Mouse (Mus musculus): ENCODE results near the gene Prickle2. TPM values are rescaled to one million over a fixed set of nuclear protein-coding genes. Genes with fewer than 3 reads are reported as not detected.

Gene Prickle2
- polyA plus RNA-seq, 1 experiment from 2014 or later, result 0.35 TPM

- ATAC-seq (ENCODE audit: low read depth), result no peak
- WGBS (ENCODE audit: insufficient replicate concordance), result 58% methylated on average over 8 of the region's 8 CpGs
- H3K9me3 ChIP-seq (replicated peaks; ENCODE audit: control insufficient read depth, low read length), result no peaks in the 10 kb centered on the region
- H3K36me3 ChIP-seq (ENCODE audit: control insufficient read depth, insufficient read depth), result no peaks in the 10 kb centered on the region
- no peak overlapping the region for H3K27ac ChIP-seq (ENCODE audit: low read length)
- H3K9ac ChIP-seq (ENCODE audit: low read depth, low read length), result no peak overlapping the region
- H3K4me2 ChIP-seq (ENCODE audit: low read depth, low read length), result no peak overlapping the region
- no peaks in the 10 kb centered on the region for H3K4me1 ChIP-seq (ENCODE audit: control insufficient read depth, low read depth, low read length)
- H3K4me3 ChIP-seq (ENCODE audit: low read depth, low read length), result no peak overlapping the region
- no peaks in the 10 kb centered on the region for H3K27me3 ChIP-seq (ENCODE audit: control insufficient read depth, insufficient read depth, low read depth, low read length)
These were observed 156.7 kb downstream of the Prickle2 start for GRCm38 (mm10) chr6:92549246-92549645.

- Histone ChIP-seq H3K4me1 (ENCODE audit: control insufficient read depth, low read depth, low read length) (no peaks in the 10 kb centered on the region), H3K9ac (ENCODE audit: low read depth, low read length) (no peak overlapping the region), H3K4me2 (ENCODE audit: low read depth, low read length) (no peak overlapping the region), H3K27me3 (ENCODE audit: control insufficient read depth, insufficient read depth, low read depth, low read length) (no peaks in the 10 kb centered on the region), H3K9me3 (replicated peaks; ENCODE audit: control insufficient read depth, low read length) (no peaks in the 10 kb centered on the region), H3K4me3 (ENCODE audit: low read depth, low read length) (no peak overlapping the region), H3K27ac (ENCODE audit: low read length) (no peak overlapping the region), H3K36me3 (ENCODE audit: control insufficient read depth, insufficient read depth) (no peaks in the 10 kb centered on the region)
- 52% methylated on average over 2 of the region's 2 CpGs for WGBS (ENCODE audit: insufficient replicate concordance)
- ATAC-seq (ENCODE audit: low read depth), result no peak
These were observed 160.8 kb downstream of the Prickle2 start for GRCm38 (mm10) chr6:92545204-92545603.

GRCm38 (mm10) chr6:92543825-92544224 lies 162.1 kb downstream of the Prickle2 start:
- no peaks in the 10 kb centered on the region for H3K36me3 ChIP-seq (ENCODE audit: control insufficient read depth, insufficient read depth)
- no peak overlapping the region for H3K9ac ChIP-seq (ENCODE audit: low read depth, low read length)
- no peak for ATAC-seq (ENCODE audit: low read depth)
- no peaks in the 10 kb centered on the region for H3K27me3 ChIP-seq (ENCODE audit: control insufficient read depth, insufficient read depth, low read depth, low read length)
- H3K4me3 ChIP-seq (ENCODE audit: low read depth, low read length), result no peak overlapping the region
- WGBS (ENCODE audit: insufficient replicate concordance), result 47% methylated on average over 4 of the region's 4 CpGs
- H3K4me2 ChIP-seq (ENCODE audit: low read depth, low read length), result no peak overlapping the region
- no peak overlapping the region for H3K27ac ChIP-seq (ENCODE audit: low read length)
- no peaks in the 10 kb centered on the region for H3K9me3 ChIP-seq (replicated peaks; ENCODE audit: control insufficient read depth, low read length)
- H3K4me1 ChIP-seq (ENCODE audit: control insufficient read depth, low read depth, low read length), result no peaks in the 10 kb centered on the region

GRCm38 (mm10) chr6:92542402-92543101 lies 163.4 kb downstream of the Prickle2 start:
- no peak for ATAC-seq (ENCODE audit: low read depth)
- H3K4me2 ChIP-seq (ENCODE audit: low read depth, low read length), result no peak overlapping the region
- no peak overlapping the region for H3K9ac ChIP-seq (ENCODE audit: low read depth, low read length)
- no peak overlapping the region for H3K27ac ChIP-seq (ENCODE audit: low read length)
- no peak overlapping the region for H3K4me3 ChIP-seq (ENCODE audit: low read depth, low read length)
- H3K27me3 ChIP-seq (ENCODE audit: control insufficient read depth, insufficient read depth, low read depth, low read length), result no peaks in the 10 kb centered on the region
- WGBS (ENCODE audit: insufficient replicate concordance), result 46% methylated on average over 5 of the region's 5 CpGs
- H3K36me3 ChIP-seq (ENCODE audit: control insufficient read depth, insufficient read depth), result no peaks in the 10 kb centered on the region
- H3K4me1 ChIP-seq (ENCODE audit: control insufficient read depth, low read depth, low read length), result no peaks in the 10 kb centered on the region
- no peaks in the 10 kb centered on the region for H3K9me3 ChIP-seq (replicated peaks; ENCODE audit: control insufficient read depth, low read length)

- no peak overlapping the region for H3K4me3 ChIP-seq (ENCODE audit: low read depth, low read length)
- 8% methylated on average over 11 of the region's 11 CpGs for WGBS (ENCODE audit: insufficient replicate concordance)
- H3K4me1 ChIP-seq (ENCODE audit: control insufficient read depth, low read depth, low read length), result no peaks in the 10 kb centered on the region
- no peak overlapping the region for H3K4me2 ChIP-seq (ENCODE audit: low read depth, low read length)
- no peaks in the 10 kb centered on the region for H3K27me3 ChIP-seq (ENCODE audit: control insufficient read depth, insufficient read depth, low read depth, low read length)
- H3K36me3 ChIP-seq (ENCODE audit: control insufficient read depth, insufficient read depth), result no peaks in the 10 kb centered on the region
- H3K9ac ChIP-seq (ENCODE audit: low read depth, low read length), result no peak overlapping the region
- H3K9me3 ChIP-seq (replicated peaks; ENCODE audit: control insufficient read depth, low read length), result no peaks in the 10 kb centered on the region
- no peak overlapping the region for H3K27ac ChIP-seq (ENCODE audit: low read length)
- ATAC-seq (ENCODE audit: low read depth), result no peak
These were observed 171.5 kb downstream of the Prickle2 start for GRCm38 (mm10) chr6:92534226-92535031.

GRCm38 (mm10) chr6:92533306-92534063 lies 172.5 kb downstream of the Prickle2 start:
- Histone ChIP-seq H3K9me3 (replicated peaks; ENCODE audit: control insufficient read depth, low read length) (no peaks in the 10 kb centered on the region), H3K4me2 (ENCODE audit: low read depth, low read length) (no peak overlapping the region), H3K4me1 (ENCODE audit: control insufficient read depth, low read depth, low read length) (no peaks in the 10 kb centered on the region), H3K36me3 (ENCODE audit: control insufficient read depth, insufficient read depth) (no peaks in the 10 kb centered on the region), H3K4me3 (ENCODE audit: low read depth, low read length) (no peak overlapping the region), H3K27ac (ENCODE audit: low read length) (no peak overlapping the region), H3K9ac (ENCODE audit: low read depth, low read length) (no peak overlapping the region), H3K27me3 (ENCODE audit: control insufficient read depth, insufficient read depth, low read depth, low read length) (no peaks in the 10 kb centered on the region)
- ATAC-seq (ENCODE audit: low read depth), result no peak
- 46% methylated on average over 8 of the region's 8 CpGs for WGBS (ENCODE audit: insufficient replicate concordance)

DNA sequence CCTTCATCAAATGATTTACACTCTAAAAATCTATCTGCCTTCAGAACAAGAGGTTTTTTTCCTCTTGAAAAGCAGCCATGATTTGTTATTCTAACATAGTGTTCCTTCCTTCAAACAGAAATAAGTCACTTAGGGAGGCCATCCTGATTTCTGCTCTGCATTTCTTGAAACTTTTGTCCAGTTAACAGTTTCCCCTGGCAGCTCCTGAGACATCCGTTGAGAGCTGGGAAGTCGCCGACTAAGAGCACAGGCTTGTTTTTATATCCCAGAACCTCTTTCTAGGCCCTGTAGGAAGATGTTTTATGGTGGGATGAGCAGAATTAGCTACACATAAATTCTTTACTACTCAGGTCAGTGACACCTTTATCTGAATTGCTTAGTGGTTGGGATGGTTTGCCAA lies 173.1 kb downstream of the Prickle2 start:
- Histone ChIP-seq H3K4me1 (ENCODE audit: control insufficient read depth, low read depth, low read length) (no peaks in the 10 kb centered on the region), H3K4me2 (ENCODE audit: low read depth, low read length) (no peak overlapping the region), H3K36me3 (ENCODE audit: control insufficient read depth, insufficient read depth) (no peaks in the 10 kb centered on the region), H3K27ac (ENCODE audit: low read length) (no peak overlapping the region), H3K9me3 (replicated peaks; ENCODE audit: control insufficient read depth, low read length) (no peaks in the 10 kb centered on the region), H3K9ac (ENCODE audit: low read depth, low read length) (no peak overlapping the region), H3K27me3 (ENCODE audit: control insufficient read depth, insufficient read depth, low read depth, low read length) (no peaks in the 10 kb centered on the region), H3K4me3 (ENCODE audit: low read depth, low read length) (no peak overlapping the region)
- ATAC-seq (ENCODE audit: low read depth), result no peak
- WGBS (ENCODE audit: insufficient replicate concordance), result 32% methylated on average over 3 of the region's 3 CpGs

DNA sequence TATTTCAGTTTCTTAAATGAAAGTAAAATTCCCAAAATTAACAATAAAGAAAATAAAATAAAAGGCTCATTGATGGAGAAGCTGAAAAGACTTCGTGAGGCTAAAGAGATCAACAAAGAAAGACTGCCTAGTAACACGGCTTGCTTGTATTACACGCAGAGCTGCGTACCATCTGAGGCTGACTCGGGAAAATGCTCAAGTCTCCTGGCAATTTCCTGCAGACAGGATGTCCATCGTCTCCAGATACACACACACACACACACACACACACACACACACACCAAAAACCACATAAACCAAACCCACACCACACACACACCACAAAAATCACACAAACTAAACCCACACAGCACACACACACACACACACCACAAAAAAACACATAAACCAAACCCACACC lies 173.6 kb downstream of the Prickle2 start:
- Histone ChIP-seq H3K9me3 (replicated peaks; ENCODE audit: control insufficient read depth, low read length) (no peaks in the 10 kb centered on the region), H3K4me1 (ENCODE audit: control insufficient read depth, low read depth, low read length) (no peaks in the 10 kb centered on the region), H3K36me3 (ENCODE audit: control insufficient read depth, insufficient read depth) (no peaks in the 10 kb centered on the region), H3K9ac (ENCODE audit: low read depth, low read length) (no peak overlapping the region), H3K4me2 (ENCODE audit: low read depth, low read length) (no peak overlapping the region), H3K27me3 (ENCODE audit: control insufficient read depth, insufficient read depth, low read depth, low read length) (no peaks in the 10 kb centered on the region), H3K4me3 (ENCODE audit: low read depth, low read length) (no peak overlapping the region), H3K27ac (ENCODE audit: low read length) (no peak overlapping the region)
- ATAC-seq (ENCODE audit: low read depth), result no peak
- WGBS (ENCODE audit: insufficient replicate concordance), result 54% methylated on average over 6 of the region's 6 CpGs

GRCm38 (mm10) chr6:92526212-92526611 lies 179.7 kb downstream of the Prickle2 start:
- ATAC-seq (ENCODE audit: low read depth), result no peak
- Histone ChIP-seq H3K9ac (ENCODE audit: low read depth, low read length) (no peak overlapping the region), H3K4me3 (ENCODE audit: low read depth, low read length) (no peak overlapping the region), H3K4me1 (ENCODE audit: control insufficient read depth, low read depth, low read length) (no peaks in the 10 kb centered on the region), H3K27me3 (ENCODE audit: control insufficient read depth, insufficient read depth, low read depth, low read length) (no peaks in the 10 kb centered on the region), H3K9me3 (replicated peaks; ENCODE audit: control insufficient read depth, low read length) (no peaks in the 10 kb centered on the region), H3K27ac (ENCODE audit: low read length) (no peak overlapping the region), H3K36me3 (ENCODE audit: control insufficient read depth, insufficient read depth) (no peaks in the 10 kb centered on the region), H3K4me2 (ENCODE audit: low read depth, low read length) (no peak overlapping the region)
- 57% methylated on average over 3 of the region's 3 CpGs for WGBS (ENCODE audit: insufficient replicate concordance)

Measured in liver, embryonic 16.5 days (tissue).